Mouse (Mus musculus): ENCODE data around the gene Kcnk18.
A peak's percentile ranks its signal among the peaks of the same experiment; 100 is the strongest.

The Kcnk18 gene

DNA sequence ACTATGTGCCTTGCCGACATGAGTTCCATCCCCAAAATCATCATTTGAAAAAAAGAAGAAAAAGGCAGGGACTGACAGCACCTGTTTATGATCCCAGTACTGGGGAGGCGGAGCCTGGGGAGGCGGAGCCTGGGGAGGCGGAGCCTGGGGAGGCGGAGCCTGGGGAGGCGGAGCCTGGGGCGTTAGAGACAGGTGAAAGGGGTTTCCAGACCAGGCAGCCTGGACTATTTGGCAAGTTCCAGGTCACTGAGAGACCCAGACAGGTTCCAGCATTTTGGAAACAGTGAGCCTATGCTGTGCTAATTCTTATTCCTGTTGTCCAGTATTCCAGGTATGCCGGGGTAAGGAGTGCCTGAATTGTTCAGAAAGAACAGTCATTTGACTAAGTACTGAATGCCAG lies at the start of gene Kcnk18:
Gene Kcnk18, plus strand, starts transcription at position 224 of the 400 bp plus-strand sequence.
- no peak for DNase-seq

DNA sequence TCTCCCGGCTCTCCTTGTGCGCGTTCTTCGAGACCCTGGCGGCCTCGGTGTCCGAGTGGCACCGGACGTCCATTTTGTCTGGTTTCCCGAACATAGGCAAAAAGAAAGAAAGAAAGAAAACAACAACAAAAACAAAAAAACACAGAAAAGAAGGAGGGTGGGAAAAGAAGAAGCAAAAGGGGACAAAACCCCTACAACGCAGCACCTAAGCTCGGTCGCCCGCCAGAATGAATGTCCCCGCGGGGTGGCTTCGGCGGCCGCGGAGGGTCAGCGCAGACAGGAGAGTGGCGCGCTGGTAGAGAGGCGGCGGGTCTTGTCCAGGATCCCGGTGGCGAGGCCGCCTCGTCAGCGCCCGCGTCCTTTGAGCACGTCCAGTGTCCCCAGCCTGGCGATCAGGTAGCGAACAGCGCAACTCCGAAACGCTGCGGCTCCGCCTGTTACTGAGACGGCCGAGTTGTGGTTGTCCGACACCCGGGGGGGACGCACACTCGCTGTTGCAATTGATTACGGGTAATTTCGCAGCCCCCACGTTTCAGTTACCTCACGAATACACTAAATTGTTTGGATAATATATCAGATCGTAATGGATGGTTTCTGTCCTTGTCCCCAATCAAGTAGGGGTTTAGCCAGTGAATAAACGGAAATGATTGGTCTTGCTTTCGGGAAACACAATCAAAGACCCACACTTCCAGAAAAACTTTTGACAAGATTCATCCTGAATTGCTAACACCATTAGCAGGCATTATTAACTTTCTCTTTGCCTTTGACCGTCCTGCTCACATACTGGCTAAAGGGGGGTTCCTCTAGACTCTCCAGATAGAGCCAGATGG lies 48.9 kb upstream of the Kcnk18 start, which contains the start of gene Vax1:
Gene Vax1, minus strand, starts transcription at position 121 of the 830 bp plus-strand sequence.
- peak; percentile 20 for DNase-seq

DNA sequence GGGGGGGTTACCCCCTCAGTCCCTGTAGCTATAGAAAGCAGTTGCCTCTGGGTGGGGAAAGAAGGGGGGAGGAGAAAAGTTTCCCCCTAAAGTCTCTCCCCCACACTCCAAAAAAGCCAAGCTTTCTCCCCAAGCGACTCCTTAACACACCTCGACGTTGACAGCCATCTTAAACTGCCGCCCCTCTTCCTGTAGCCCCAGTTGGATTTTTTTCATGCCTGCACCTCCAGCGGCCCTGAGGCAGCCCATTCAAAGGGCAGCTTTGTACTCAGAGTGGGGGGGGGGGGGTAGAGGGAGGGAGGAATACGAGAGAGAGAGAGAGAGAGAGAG lies 48.3 kb upstream of the Kcnk18 start:
- DNase-seq: no peak

DNA sequence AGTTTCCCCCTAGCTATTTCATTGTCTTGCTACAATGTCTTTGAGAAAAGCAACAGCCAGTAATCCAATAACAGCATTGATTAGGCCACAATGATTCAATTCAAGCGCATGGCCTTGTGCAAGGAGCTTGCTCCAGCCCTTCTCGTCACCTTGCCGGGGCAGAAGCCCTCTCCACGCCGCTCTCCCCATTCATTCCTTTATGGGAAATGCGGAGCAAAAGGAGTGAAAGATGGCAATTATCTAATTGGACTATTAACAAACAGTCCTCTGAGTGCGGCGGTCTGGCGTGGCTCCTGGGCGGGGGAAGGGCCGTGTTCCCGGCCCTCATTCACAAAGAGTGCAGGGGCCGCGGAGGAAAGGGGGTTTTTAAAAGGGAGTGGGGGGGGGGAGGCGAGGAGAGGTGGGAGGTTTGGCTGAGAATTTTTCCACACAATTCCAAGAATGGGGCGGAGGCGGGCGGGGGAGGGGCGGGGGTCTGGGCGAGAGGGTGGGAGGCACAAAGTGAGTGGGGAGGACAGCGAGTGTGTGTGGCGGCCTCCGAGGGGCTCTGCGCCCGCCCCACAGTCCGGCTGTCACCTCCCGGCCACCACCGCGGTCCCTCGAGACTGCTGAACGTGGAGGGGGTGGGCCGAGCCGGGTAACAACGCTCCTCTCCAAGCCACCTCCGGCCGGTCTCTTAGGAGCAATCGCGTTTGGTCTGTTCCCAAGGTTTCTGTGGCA lies 47.7 kb upstream of the Kcnk18 start:
- DNase-seq: no peak

DNA sequence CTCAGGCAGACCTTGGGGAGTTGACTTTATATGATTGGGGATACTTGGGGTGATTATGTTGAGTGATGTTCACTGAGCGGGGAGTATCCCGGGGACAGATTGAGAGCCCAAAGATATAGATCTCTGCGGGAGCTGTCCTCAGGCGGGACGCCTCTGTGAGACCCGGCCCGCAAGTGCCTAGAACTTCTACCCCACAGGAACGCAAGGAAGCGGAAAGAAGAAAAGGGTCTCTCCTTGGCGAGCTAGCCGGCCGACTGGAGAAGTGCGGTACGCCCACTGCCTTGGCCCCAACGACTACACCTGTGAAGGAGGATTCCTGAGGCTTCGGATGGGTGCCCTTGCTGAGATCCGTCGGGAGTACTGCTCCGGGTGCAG lies 47.2 kb upstream of the Kcnk18 start:
- DNase-seq: no peak

DNA sequence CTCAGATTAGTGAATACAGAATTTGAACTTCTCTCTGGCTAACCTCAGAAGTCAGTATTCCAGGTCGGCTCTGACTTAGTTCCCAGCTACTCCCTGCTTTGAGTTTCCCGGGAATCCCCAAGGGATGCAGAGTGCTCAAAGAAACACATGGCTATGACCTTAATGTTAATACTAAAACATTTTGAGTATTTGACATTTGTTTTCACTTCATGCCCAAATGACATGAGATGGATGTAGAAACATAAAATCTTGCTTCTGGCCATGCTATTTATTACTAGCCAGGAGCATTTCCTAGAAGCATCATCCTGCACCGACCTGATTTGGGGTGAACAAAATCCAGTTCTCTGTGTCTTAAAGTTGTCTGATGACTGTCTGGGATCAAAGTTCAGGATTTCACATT lies 46.2 kb upstream of the Kcnk18 start:
- DNase-seq: no peak

DNA sequence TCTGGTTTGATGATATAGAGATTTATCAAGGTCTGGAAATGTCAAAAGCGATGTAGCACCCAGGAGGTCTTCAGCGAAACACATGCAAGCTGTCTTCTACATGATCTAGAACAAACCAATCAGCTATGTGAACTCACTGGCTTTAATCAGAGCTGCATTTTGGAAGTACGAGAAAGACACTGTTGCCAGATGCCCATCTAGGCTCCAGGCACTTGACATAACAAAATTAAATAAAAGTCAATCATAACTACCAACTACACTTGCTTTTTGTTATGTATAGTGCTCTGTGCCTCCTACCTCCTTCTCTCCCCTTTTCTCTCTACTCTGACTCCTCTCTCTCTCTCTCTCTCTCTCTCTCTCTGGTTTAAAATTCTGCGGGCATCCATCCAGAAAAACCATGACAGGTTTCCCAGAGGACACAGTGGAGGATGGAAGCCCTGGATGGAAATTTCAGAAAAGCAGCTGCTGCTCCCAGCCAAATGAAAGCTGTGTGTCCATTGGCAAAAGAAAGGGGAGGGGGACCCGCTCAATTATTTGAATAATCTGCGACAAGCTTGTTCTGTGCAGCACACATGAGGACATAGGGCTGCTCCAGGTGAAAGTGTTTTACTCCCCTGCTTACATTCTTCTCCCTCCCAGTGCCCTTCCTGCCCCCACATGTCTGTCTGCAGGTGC lies 45.5 kb upstream of the Kcnk18 start:
- DNase-seq: no peak

DNA sequence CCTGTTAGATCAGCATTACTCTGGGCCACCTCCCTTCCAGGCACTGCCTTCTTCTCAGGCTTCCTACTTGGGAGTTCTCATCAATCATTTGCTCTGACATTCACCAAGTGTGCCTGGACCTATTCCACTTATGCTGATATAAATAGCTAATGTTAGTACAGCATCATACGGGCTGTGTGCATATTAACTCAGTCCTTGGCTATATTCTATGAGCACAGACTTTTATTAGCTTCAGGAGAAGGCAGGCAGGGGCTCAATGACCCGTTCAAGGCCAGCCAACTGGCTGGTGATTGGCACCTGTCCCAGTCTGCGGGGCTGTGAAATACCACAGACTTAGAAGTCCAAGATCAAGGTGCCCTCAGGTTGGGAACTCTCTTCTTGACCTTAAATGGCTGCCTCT lies 35.0 kb upstream of the Kcnk18 start:
- DNase-seq: peak; percentile 92

DNA sequence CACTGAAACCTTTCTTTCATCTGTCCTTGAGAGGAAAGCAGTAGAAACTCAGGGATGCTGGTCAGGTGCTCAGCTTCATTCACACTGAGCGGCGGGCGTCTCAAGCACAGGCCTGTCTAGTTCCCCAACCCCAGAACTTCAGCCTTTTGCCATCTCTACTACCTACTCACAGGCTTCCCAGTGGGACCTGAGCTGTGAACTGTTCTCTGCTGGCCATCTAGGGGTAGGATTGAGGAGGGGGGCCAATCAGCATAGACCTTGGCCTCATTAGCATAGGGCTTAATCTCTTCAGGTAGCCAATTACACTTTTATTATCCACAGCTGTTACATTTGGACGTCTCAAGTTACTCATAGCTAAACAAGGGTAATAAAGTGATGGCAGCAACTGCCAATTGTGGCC lies 30.0 kb upstream of the Kcnk18 start:
- no peak for DNase-seq

DNA sequence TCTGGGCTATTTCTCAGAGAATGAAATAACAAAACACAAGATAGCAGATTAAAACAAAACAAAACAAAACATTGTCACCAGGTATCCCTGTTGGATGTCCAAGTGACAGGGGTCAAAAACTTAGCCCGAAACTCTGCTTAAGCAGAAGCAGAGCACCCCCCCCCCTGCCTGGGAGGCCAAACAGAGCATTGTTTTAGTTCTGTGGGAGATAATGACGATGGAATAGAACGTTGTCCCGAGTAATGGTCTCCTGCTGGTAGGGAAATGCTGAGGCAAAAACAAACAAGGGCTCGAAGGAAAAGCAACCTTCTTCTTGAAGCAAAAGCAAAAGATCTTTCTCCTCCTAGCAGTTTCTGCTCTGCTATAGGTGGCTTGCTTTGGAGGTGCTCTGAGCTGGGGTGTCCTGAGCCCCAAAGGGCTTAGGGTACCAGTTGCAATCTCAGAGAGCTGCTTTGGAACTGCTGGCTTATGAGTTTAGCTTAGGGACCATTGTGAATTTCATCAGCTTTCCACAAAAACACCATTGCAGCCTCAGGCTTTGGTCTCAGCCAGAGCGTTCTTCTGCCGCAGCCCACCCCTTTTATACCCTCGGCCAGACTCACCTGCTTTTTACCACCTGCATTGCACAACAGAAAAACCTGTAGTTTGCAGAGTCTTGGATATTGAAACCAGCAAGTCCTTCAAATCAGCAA lies 28.4 kb upstream of the Kcnk18 start:
- no peak for DNase-seq

DNA sequence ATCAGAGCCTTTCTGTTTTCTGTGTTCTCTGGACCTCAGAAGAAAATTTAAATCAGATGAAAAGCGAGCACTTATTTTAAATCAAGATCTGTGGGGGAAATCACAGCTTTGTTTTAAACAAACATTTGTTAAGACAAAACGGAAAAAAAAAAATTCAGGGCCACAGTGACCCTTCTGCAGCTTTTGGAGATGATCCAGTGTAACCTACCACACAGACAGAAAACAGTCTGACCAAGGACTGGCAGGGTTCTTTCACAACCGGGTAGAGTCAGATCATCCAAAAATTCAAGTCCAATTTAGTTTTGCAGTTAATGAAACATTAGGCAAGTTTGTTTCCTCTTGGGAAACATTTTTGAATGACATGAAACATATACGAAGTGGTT lies 27.9 kb upstream of the Kcnk18 start:
- no peak for DNase-seq

DNA sequence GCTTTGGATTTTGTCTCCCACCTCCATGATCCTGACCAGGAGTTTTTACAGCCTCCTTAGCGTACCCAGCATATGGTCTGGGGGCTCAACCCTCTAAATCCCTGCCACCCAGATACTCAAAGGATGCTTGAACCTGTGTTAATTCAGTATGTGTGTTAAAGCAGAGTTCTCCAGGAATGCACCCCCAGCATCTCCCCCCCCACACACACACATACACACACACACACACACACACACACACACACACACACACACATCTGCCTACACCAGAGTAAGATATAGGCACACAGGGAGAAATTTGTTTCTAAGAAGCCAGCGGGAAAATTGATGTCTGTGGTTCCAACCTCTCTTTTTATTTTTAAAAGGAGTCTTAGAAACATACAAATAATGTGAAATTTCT lies 26.5 kb upstream of the Kcnk18 start:
- DNase-seq: no peak

DNA sequence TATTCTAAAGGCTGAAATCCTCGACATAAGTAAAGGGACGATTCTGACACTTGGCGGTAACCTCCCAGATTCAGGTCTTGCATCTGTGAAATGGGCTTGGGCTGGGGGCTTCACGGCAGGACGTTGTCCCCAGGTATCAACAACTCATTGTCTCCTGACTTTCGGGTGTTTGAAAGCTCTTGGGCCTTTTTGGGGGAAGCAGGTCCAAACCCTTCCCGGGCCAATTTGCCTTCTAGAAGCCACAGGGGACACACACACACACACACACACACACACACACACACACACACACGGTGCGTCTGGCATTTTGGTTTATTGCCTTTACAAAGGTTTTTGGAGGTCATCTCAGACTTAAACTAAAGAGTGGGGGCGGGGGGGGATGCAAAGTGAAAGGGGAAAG lies 25.6 kb upstream of the Kcnk18 start:
- DNase-seq: no peak

DNA sequence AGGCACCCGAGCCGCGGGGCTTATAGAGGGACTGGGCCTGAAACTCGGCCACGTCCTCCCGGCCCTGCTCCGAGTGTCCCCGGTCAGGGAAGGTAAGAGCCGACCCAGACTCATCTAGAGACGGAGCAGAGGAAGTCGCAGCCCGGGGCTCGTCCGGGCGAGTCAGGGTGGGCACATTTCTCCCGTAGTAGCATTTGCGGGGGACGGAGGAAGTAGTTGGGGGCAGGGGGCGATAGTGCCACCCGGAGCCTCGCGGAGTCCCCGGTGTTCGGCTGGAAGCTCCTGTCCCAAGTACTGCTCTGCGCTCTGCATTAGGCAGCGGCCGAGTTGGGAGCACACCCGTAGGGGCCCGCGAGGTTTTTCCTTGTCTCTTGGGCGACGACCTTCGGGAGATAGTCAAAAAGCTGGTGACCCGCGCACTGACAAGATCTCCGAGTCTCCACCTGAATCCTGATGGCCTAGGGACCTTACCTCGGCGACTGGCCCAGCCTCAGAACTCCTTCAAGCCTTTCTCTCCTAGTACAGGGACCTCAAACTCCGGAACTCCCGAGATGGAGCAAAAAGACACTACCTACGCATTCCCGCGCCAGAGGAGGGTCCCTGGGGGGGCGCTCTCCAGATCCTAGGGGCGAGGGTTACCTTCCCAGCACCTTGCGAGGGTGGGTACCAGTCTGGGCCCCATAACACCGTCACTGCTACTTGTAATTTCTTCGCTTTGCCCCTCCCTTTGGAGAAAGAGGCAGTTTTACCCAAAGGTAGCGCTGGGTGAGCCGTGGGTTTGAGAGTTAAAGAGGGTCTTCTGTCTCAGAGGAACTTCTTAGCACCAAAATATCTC lies 24.8 kb upstream of the Kcnk18 start:
- DNase-seq: no peak

DNA sequence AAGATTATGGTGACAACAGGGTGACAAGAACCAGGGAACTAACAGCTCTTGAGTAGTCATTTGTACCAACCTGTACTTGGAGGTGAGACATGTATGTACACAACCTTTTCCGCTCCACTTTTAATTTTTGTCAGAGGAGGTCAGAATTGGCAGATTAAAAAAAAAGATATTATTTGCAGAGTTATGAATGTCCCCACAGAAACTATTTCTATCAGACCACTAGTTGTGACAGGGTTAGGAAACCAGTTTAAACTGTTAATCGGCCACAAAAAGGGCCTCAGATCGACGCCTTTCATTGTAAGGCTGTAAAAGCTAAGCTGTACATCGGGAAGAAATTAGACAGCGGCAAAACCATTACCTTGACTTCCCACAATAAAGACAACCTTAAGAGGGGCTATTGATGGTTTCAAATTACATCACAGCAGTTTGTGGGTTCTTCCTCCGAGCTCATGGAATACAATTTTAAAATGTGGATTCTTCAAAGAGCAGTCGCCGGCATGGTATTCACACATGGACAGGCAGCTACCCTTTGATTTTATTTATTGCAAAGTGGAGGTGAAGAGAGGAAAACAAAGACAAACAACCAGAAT lies 23.7 kb upstream of the Kcnk18 start:
- DNase-seq: no peak

DNA sequence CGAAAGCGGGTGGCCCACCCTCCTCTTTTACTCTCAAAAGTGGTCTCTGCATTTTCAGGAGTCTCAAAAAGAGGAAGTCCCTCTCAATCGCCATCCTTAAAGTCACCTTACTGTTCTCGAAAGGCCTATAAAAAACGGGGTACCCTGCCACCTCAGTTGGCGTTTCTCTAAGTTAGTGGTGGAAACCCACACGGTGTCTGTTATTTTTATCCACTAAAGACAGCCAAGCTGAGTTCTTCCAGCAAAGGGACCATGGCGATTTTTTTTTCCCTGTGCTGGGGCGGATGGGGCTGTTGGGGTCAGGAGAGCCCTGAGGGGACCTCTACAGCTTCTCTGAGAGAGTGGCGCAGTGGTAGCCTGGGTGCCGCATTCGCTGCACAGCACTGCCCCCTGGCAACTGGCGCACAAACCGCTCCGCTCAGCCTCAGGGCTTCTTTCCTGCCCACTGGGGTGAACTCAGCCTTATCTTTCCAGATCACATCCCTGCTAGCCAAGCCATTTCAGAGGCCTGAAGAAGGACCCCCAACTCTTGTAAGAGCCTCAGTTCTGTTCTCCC lies 22.8 kb upstream of the Kcnk18 start:
- DNase-seq: peak; percentile 66

DNA sequence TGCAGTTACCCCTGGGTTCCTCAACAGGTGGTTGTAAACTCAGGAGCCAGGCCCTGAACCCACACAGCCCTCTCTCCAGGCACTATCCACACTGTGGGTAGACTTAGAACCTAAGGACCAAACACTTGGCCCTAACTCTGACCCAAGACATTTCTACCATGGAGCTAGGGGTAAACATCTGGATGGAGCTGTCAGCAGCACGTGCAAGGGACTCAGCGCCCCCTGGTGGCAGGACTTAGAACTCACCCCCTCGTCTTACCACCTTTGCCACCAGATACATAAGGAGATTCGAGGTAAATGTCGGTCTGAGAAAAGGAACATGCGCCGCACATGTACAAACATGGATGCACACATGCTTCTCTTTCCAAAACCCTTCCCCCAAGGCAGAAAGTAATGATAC lies 20.9 kb upstream of the Kcnk18 start:
- peak; percentile 73 for DNase-seq

DNA sequence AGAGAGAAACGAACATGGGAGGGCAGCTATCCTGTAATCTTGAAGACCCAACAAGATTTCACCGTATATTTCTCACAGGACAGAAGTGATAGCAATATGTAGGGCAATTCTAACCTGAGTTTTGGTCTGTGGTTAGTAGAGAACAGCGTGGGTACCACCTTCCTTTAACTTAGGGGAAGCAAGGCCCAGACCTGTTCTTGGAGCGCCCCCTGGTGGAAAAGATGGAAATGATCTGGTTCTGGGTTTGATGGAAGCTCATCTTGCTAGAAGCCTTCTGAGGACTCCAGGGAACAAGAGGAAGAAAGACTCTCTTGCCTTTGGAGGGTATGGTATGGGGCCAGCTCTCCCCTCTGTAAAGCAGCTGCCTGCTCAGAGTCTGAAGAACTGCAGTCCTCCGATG lies 10.5 kb upstream of the Kcnk18 start:
- peak; percentile 69 for DNase-seq

DNA sequence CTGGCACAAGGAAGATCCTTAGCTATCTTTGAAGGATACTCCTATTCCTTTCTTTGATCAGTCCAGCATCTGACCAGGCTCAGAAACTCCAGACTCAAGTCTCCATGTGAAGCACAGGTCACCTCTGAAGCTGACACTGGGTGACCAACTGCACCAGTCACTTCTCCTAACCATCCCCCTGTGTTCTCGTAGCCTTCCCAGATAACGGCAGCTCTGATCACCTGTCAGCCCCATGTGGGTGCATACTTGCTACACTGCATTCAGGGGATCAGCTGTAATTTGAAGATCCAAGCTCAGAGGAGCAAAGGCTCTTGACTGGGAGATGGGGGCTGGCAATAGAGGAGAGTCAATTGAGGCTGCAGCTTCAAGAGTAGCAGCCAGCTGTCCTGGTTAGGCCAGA lies 10.0 kb upstream of the Kcnk18 start:
- no peak for DNase-seq

DNA sequence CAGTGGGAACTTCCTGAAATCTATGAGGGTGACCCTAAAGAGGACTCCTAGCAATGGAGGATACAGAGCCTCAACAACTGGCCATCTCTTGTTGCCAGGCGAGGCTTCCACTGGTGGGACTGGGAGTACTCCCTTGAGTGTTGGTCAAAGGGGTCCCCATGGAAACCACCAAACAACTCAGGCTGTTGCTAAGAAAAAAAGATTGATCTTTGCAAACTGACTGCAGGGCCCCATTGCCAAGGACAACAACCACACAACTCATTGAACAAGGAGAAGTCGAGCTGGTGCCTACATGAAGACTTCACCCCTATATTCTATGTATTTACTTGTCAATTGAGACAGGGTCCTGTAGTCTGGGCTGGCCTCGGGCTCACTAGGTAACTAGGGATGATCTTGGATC lies 2.1 kb upstream of the Kcnk18 start:
- DNase-seq: no peak

DNA sequence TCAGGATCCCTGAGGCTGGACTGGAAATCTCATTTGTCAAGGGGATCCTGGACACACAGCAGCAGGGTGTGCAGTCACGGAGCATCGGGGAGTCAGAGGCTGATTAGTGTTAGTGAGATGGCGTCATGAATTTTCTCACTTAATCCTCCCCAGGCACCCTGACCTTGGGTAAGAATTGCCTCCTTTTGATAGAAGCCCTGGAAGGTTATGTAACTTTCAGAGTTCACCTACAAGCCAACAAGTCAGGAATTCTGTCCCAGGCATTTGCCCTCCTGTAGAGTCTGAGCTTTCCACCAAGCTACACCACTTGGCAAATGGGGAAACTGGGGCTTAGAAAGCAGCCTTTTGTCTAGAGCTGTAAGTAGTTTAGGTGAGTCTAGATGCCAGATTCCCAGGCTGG lies 2.1 kb downstream of the Kcnk18 start:
- DNase-seq: no peak

DNA sequence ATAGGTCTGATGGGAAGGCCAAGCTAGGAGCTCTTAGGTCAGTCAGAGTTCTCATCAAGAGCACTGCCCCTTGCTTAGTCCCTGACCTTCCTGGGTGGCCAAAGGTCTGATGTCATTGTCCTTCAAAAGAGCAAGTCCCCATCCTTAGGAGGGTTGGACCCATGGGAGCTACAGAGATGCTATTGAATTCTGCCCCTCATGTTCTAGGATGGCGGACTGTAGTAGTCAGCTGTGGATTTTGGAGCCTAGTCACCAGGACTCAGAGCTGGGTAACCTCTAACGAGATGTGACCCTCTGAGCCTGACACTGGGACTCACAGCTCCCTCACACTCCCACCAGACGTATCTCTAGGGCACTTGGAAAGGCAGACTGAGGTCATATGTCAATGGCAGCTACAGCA lies 9.4 kb downstream of the Kcnk18 start:
- no peak for DNase-seq

Data from kidney, postnatal 14 days (tissue).